Mouse (Mus musculus): ENCODE data around the gene Tmem116. TPM values are rescaled to one million over a fixed set of nuclear protein-coding genes. Genes with fewer than 3 reads are reported as not detected.

Gene Tmem116
- polyA plus RNA-seq, 1 experiment from 2014 or later, result 4.5 TPM

- 92% methylated on average over 3 of the region's 3 CpGs for WGBS
- H3K4me2 ChIP-seq (replicated peaks; ENCODE audit: low read depth), result no peak overlapping the region
- no peaks in the 10 kb centered on the region for H3K9me3 ChIP-seq (ENCODE audit: control insufficient read depth, low read length)
- ATAC-seq (ENCODE audit: low FRiP score, low TSS enrichment) (no peak), DNase-seq (ENCODE audit: low spot score) (no peak)
- no peaks in the 10 kb centered on the region for H3K36me3 ChIP-seq (ENCODE audit: control insufficient read depth, insufficient read depth, low read length)
- no peaks in the 10 kb centered on the region for H3K27me3 ChIP-seq (ENCODE audit: control insufficient read depth, insufficient read depth, low read length)
- H3K4me1 ChIP-seq (replicated peaks; ENCODE audit: control insufficient read depth, insufficient read depth), result 0 out of 2 replicates have a peak, but pooled peaks cover 2% of the 10 kb centered on the region
- no peak overlapping the region for H3K27ac ChIP-seq (replicated peaks)
- H3K9ac ChIP-seq (ENCODE audit: low read length), result no peak overlapping the region
- H3K4me3 ChIP-seq (ENCODE audit: low read depth, low read length), result no peak overlapping the region
- TF ChIP-seq EP300 (optimal IDR thresholded peaks at IDR 0.05), result no peak
Observed at GRCm38 (mm10) chr5:121547084-121547483, 95.4 kb downstream of the Tmem116 start.

GRCm38 (mm10) chr5:121549196-121549595, 97.5 kb downstream of the Tmem116 start:
- H3K9me3 ChIP-seq (ENCODE audit: control insufficient read depth, low read length), result no peaks in the 10 kb centered on the region
- no peaks in the 10 kb centered on the region for H3K27me3 ChIP-seq (ENCODE audit: control insufficient read depth, insufficient read depth, low read length)
- H3K9ac ChIP-seq (ENCODE audit: low read length), result no peak overlapping the region
- no peak for TF ChIP-seq CTCF (IDR thresholded peaks at IDR 0.05; ENCODE audit: low read depth)
- TF ChIP-seq EP300 (optimal IDR thresholded peaks at IDR 0.05), result no peak
- H3K36me3 ChIP-seq (ENCODE audit: control insufficient read depth, insufficient read depth, low read length), result no peaks in the 10 kb centered on the region
- DNase-seq (ENCODE audit: low spot score) (no peak), ATAC-seq (ENCODE audit: low FRiP score, low TSS enrichment) (no peak)
- H3K27ac ChIP-seq (replicated peaks), result no peak overlapping the region
- WGBS, result 85% methylated on average over 7 of the region's 7 CpGs
- no peak overlapping the region for H3K4me2 ChIP-seq (replicated peaks; ENCODE audit: low read depth)
- H3K4me3 ChIP-seq (ENCODE audit: low read depth, low read length), result no peak overlapping the region
- 0 out of 2 replicates have a peak, but pooled peaks cover 2% of the 10 kb centered on the region for H3K4me1 ChIP-seq (replicated peaks; ENCODE audit: control insufficient read depth, insufficient read depth)

DNA sequence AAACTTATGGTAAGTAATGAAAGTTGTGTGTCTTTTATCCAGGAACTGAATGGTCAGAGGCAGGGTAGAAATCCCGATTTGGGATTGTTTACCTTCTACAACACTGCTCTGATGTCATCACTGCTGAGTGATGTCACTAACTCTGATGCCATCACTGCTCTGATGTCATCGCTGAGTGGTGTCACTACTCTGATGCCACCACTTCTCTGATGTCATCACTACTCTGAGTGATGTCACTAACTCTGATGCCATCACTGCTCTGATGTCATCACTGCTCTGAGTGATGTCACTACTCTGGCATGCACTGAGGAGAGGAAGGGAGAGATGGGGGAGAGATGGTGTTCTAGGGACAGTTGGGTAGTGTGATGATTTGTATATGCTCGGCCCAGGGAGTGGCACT, 110.7 kb downstream of the Tmem116 start:
- no peak for TF ChIP-seq EP300 (optimal IDR thresholded peaks at IDR 0.05)
- no peak for TF ChIP-seq CTCF (IDR thresholded peaks at IDR 0.05; ENCODE audit: low read depth)
- ATAC-seq (ENCODE audit: low FRiP score, low TSS enrichment) (no peak), DNase-seq (ENCODE audit: low spot score) (no peak)
- Histone ChIP-seq H3K4me3 (ENCODE audit: low read depth, low read length) (no peak overlapping the region), H3K9me3 (ENCODE audit: control insufficient read depth, low read length) (no peaks in the 10 kb centered on the region), H3K9ac (ENCODE audit: low read length) (no peak overlapping the region), H3K27me3 (ENCODE audit: control insufficient read depth, insufficient read depth, low read length) (no peaks in the 10 kb centered on the region), H3K4me2 (replicated peaks; ENCODE audit: low read depth) (no peak overlapping the region), H3K27ac (replicated peaks) (no peak overlapping the region), H3K36me3 (ENCODE audit: control insufficient read depth, insufficient read depth, low read length) (no peaks in the 10 kb centered on the region), H3K4me1 (replicated peaks; ENCODE audit: control insufficient read depth, insufficient read depth) (no peaks in the 10 kb centered on the region)
- 78% methylated on average over 3 of the region's 3 CpGs for WGBS

DNA sequence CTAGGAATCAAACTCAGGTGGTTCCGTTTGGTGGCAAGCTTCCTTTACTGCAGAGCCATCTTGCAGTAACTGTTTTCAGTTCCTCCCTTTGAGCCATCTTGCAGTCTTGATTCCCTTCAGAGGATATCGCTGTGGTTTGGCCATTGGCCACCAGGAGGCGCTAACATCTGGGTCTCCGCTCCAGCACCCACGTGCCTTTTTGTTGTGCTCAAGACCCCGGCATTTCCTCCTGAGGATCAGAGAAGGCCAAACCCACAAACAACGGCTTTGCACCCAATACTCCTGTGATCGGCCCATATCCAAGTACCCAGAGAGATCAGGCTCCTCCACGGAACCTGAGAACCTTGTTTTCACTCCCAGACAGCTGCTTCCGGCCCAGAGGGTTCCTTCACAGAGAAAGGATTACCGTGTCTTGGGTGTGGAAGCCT, 112.8 kb downstream of the Tmem116 start:
- Histone ChIP-seq H3K27me3 (ENCODE audit: control insufficient read depth, insufficient read depth, low read length) (no peaks in the 10 kb centered on the region), H3K4me2 (replicated peaks; ENCODE audit: low read depth) (peak overlapping the region; percentile 44), H3K9me3 (ENCODE audit: control insufficient read depth, low read length) (no peaks in the 10 kb centered on the region), H3K4me1 (replicated peaks; ENCODE audit: control insufficient read depth, insufficient read depth) (no peaks in the 10 kb centered on the region), H3K36me3 (ENCODE audit: control insufficient read depth, insufficient read depth, low read length) (no peaks in the 10 kb centered on the region), H3K9ac (ENCODE audit: low read length) (no peak overlapping the region), H3K4me3 (ENCODE audit: low read depth, low read length) (no peak overlapping the region; the same call in 1 of the 2 replicates), H3K27ac (replicated peaks) (0 out of 2 replicates have a peak overlapping the region, but pooled peaks have one; percentile 35)
- ATAC-seq (ENCODE audit: low FRiP score, low TSS enrichment) (peak; percentile 38; the same call in 1 of the 2 replicates), DNase-seq (ENCODE audit: low spot score) (peak; percentile 85)
- TF ChIP-seq CTCF (IDR thresholded peaks at IDR 0.05; ENCODE audit: low read depth) (peak; percentile 93), EP300 (optimal IDR thresholded peaks at IDR 0.05) (no peak)
- whole genome bisulfite sequencing, result 7% methylated on average over 11 of the region's 11 CpGs

GRCm38 (mm10) chr5:121566035-121566681, 114.5 kb downstream of the Tmem116 start:
- H3K4me3 ChIP-seq (ENCODE audit: low read depth, low read length), result no peak overlapping the region
- DNase-seq (ENCODE audit: low spot score) (peak; percentile 70), ATAC-seq (ENCODE audit: low FRiP score, low TSS enrichment) (peak; percentile 87)
- H3K27ac ChIP-seq (replicated peaks), result no peak overlapping the region
- H3K4me2 ChIP-seq (replicated peaks; ENCODE audit: low read depth), result no peak overlapping the region
- H3K9me3 ChIP-seq (ENCODE audit: control insufficient read depth, low read length), result no peaks in the 10 kb centered on the region
- no peak for TF ChIP-seq EP300 (optimal IDR thresholded peaks at IDR 0.05)
- TF ChIP-seq CTCF (IDR thresholded peaks at IDR 0.05; ENCODE audit: low read depth), result no peak
- no peaks in the 10 kb centered on the region for H3K4me1 ChIP-seq (replicated peaks; ENCODE audit: control insufficient read depth, insufficient read depth)
- 78% methylated on average over 16 of the region's 16 CpGs for WGBS
- H3K36me3 ChIP-seq (ENCODE audit: control insufficient read depth, insufficient read depth, low read length), result peaks cover 4% of the 10 kb centered on the region
- H3K27me3 ChIP-seq (ENCODE audit: control insufficient read depth, insufficient read depth, low read length), result no peaks in the 10 kb centered on the region
- H3K9ac ChIP-seq (ENCODE audit: low read length), result no peak overlapping the region

DNA sequence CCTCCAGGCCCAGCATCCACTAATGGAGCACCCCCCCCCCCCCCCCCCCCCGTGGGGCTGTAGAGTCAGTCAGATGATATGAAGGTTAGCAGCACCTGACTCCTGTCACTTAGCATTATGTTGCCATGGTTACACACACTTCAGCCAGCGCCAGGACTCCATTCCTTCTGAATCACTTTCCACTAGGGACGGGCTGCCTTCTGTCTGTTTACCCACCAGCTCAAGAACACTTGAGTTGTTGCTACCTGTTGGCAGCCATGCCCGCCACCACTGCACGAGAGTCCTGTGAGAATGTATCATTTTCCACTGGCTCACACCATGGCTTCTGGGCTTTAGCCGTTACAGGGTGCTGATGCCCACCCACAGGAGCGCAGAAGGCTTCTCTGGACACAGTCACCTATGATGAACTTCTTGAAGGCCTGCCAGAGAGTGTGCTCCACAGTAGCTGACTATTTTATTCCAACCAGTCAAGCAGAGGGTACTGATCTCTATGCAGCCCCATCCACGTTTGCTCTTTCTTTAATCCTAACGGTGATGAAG, 118.3 kb downstream of the Tmem116 start:
- H3K9ac ChIP-seq (ENCODE audit: low read length), result no peak overlapping the region
- no peak overlapping the region for H3K4me2 ChIP-seq (replicated peaks; ENCODE audit: low read depth)
- H3K9me3 ChIP-seq (ENCODE audit: control insufficient read depth, low read length), result no peaks in the 10 kb centered on the region
- H3K27ac ChIP-seq (replicated peaks), result no peak overlapping the region
- ATAC-seq (ENCODE audit: low FRiP score, low TSS enrichment) (no peak), DNase-seq (ENCODE audit: low spot score) (no peak)
- TF ChIP-seq CTCF (IDR thresholded peaks at IDR 0.05; ENCODE audit: low read depth) (no peak), EP300 (optimal IDR thresholded peaks at IDR 0.05) (no peak)
- no peaks in the 10 kb centered on the region for H3K4me1 ChIP-seq (replicated peaks; ENCODE audit: control insufficient read depth, insufficient read depth)
- 67% methylated on average over 9 of the region's 9 CpGs for WGBS
- peaks cover 4% of the 10 kb centered on the region for H3K36me3 ChIP-seq (ENCODE audit: control insufficient read depth, insufficient read depth, low read length)
- H3K27me3 ChIP-seq (ENCODE audit: control insufficient read depth, insufficient read depth, low read length), result no peaks in the 10 kb centered on the region
- no peak overlapping the region for H3K4me3 ChIP-seq (ENCODE audit: low read depth, low read length)
